Mouse (Mus musculus) liver, adult 2 months (tissue): ENCODE data around the gene Bloc1s4. TPM values are rescaled to one million over a fixed set of nuclear protein-coding genes. Genes with fewer than 3 reads are reported as not detected.

Experiments
- DNase-seq: peaks from one replicate; pipeline ENCODE4 v3.0.0-alpha.2; 2011; ENCODE audit warnings: low read depth, low spot score; ENCODE audit errors: extremely low read depth
- H3K27ac ChIP-seq: fragments of 200-500 bp; replicated peaks from 2 replicates; pipeline ENCODE4 v1.5.1; 2012; ENCODE audit warnings: low read depth, mild to moderate bottlenecking, control low read depth, inconsistent platforms, low read length; ENCODE audit not compliant: insufficient read depth
- H3K27me3 ChIP-seq: fragments of 200-500 bp; 2 replicates; pipeline ENCODE4 v1.6.1; 2012; ENCODE audit warnings: mild to moderate bottlenecking, moderate library complexity, low read length, inconsistent platforms; ENCODE audit not compliant: control insufficient read depth, insufficient read depth
- H3K36me3 ChIP-seq: fragments of 200-500 bp; 2 replicates; pipeline ENCODE4 v1.6.1; 2012; ENCODE audit warnings: low read length, inconsistent platforms; ENCODE audit not compliant: control insufficient read depth, insufficient read depth
- H3K4me1 ChIP-seq: fragments of 200-500 bp; 2 replicates; pipeline ENCODE4 v1.6.1; 2011; ENCODE audit warnings: low read length; ENCODE audit not compliant: control insufficient read depth, insufficient read depth
- H3K4me3 ChIP-seq: fragments of 200-500 bp; 2 replicates; pipeline ENCODE4 v1.5.1; 2011; ENCODE audit warnings: low read depth, mild to moderate bottlenecking, control low read depth, low read length, moderate library complexity; ENCODE audit not compliant: insufficient read depth
- H3K79me2 ChIP-seq: fragments of 200-500 bp; 2 replicates; pipeline ENCODE4 v1.6.1; 2012; ENCODE audit warnings: inconsistent platforms, mild to moderate bottlenecking, low read length, moderate library complexity; ENCODE audit not compliant: control insufficient read depth, insufficient read depth
- H3K9ac ChIP-seq: fragments of 200-500 bp; 2 replicates; pipeline ENCODE4 v1.6.1; 2012; ENCODE audit warnings: low read depth, mild to moderate bottlenecking, control low read depth, inconsistent platforms, low read length
- CTCF ChIP-seq: fragments of 200-500 bp; IDR thresholded peaks from 2 replicates; pipeline ENCODE4 v1.5.1; 2011; ENCODE audit warnings: low read depth, low read length, control low read depth
- POLR2A ChIP-seq: fragments of 200-500 bp; IDR thresholded peaks from 2 replicates; pipeline ENCODE4 v1.6.1; 2011; ENCODE audit warnings: low read length, control low read depth; ENCODE audit not compliant: insufficient read depth; ENCODE audit errors: extremely low read depth
- WGBS: fragments of 180-500 bp; shearing (Covaris S2); methylation state at CpG from one replicate; pipeline ENCODE4 v1.1.7; 2018; 5-methylcytosine and 5-hydroxymethylcytosine counted together
- polyA plus RNA-seq: library from polyadenylated mRNA; depleted of rRNA; stranded (reverse); fragments of >200 nt; gene quantifications from 2 replicates; pipeline ENCODE4 v1.2.3, GENCODE M21; 2012
- total RNA-seq: library from RNA; depleted of rRNA; stranded (reverse); fragments of >200 nt; gene quantifications from 2 replicates; pipeline ENCODE4 v1.2.3, GENCODE M21; 2014

The Bloc1s4 gene
- total and polyA plus RNA-seq, 2 experiments = 12.9 to 19.4 TPM

DNA sequence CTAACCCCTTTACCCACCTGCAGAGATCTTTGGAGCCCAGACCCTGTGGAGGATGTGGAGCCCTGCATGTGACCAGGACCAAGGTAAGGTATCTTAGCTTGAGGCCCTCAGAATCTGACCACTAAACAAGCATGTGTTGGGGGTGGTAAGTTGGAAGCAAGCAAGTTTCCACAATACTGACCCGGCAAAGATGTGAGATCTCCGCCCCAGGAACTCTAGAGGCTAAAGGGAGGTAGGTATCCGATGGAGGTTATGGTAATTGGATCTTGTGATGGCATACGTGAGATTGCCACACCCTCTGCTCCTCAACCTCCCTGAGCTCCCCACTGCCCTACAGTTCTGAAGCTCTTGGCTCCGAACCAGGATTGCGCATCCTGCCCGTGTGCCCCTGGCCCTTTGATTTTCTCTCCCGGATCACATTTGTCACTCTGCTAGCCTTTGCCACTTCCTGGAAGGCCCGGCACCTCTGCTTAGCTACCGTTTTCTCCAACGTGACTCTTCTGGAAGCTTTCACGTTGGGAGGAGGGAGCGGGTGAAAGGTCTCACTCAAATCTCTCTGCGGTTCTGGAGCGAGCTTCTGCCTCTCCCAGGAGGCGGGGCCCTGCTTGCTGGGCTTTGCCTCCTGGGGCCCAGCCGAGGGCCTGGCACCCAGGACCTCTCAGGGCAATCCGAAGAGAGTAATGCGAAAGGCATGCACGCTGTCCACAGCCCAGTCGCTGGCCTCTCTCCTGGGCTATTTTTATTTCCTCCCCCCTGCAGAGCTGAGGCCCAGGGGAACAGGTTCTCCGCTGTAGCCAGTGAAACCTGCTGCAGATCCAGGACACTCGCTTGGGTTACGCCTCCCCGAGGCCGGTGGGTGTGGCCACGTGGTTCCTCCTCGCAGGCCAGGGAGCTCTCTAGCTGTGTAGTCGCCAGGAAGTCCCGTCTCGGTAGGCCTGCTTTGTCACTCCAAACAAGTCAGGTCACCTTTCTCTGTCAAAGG, 35.6 kb downstream of the Bloc1s4 start:
- TF ChIP-seq CTCF (no peak), POLR2A (peak; percentile 38; the same call in 1 of the 2 replicates)
- 5% methylated on average over 31 of the region's 31 CpGs for WGBS
- Histone ChIP-seq H3K4me3 (peak overlapping the region; percentile 44), H3K79me2 (no peaks in the 10 kb centered on the region), H3K36me3 (no peaks in the 10 kb centered on the region), H3K4me1 (peaks cover 11% of the 10 kb centered on the region), H3K27ac (peak overlapping the region; percentile 81), H3K27me3 (no peaks in the 10 kb centered on the region), H3K9ac (peak overlapping the region; percentile 55)
- DNase-seq = peak; percentile 93

DNA sequence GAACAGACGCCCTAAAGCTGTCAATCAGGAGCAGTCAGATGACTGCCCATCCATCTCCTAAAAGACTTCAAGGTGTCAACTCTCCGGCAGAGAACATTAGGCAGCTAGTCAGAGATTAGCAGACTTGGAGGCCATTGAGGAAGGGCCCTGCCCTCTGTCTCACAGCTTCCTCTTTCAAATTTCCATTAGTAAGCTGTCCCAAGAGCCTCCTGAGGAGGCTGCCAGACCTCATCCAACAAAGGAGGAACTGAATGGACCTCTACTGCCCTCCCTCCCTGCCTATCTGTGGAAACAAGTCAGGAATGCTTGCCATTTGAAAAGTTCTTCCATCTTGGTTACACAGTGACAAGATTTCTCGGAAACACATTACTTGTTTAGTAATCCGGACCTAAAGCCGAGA, 36.6 kb downstream of the Bloc1s4 start:
- Histone ChIP-seq H3K27ac (peak overlapping the region; percentile 81), H3K4me3 (no peak overlapping the region), H3K4me1 (peaks cover 11% of the 10 kb centered on the region), H3K27me3 (no peaks in the 10 kb centered on the region), H3K79me2 (no peaks in the 10 kb centered on the region), H3K36me3 (no peaks in the 10 kb centered on the region), H3K9ac (no peak overlapping the region)
- peak; percentile 41 for DNase-seq
- TF ChIP-seq CTCF (no peak), POLR2A (no peak)
- 60% methylated on average over 5 of the region's 5 CpGs for WGBS

DNA sequence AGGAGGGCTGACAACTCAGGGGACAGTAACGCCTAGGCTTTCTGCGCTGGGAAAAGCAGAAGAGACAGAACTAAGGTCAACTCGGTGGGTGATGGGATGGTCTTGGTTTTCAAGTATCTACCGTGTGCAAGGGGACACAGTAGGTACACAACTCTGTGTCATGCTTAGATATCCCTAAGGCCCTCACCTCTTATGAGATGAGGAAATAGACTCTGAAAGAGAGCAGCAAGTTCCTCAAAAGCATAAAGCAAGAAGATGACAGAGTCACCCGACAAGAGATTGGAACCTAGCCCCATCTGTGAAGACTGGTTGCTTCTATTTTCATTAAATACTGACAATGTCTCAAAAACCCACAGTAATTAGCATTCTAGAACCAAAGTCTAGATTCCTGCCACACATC, 42.7 kb downstream of the Bloc1s4 start:
- H3K27ac ChIP-seq = no peak overlapping the region
- H3K79me2 ChIP-seq = no peaks in the 10 kb centered on the region
- no peak for TF ChIP-seq POLR2A
- no peak for TF ChIP-seq CTCF
- WGBS = 79% methylated on average over 5 of the region's 5 CpGs
- no peak for DNase-seq
- H3K36me3 ChIP-seq = no peaks in the 10 kb centered on the region
- H3K4me3 ChIP-seq = no peak overlapping the region
- H3K9ac ChIP-seq = no peak overlapping the region
- peaks cover 6% of the 10 kb centered on the region; the same call in 1 of the 2 replicates for H3K4me1 ChIP-seq
- H3K27me3 ChIP-seq = no peaks in the 10 kb centered on the region

DNA sequence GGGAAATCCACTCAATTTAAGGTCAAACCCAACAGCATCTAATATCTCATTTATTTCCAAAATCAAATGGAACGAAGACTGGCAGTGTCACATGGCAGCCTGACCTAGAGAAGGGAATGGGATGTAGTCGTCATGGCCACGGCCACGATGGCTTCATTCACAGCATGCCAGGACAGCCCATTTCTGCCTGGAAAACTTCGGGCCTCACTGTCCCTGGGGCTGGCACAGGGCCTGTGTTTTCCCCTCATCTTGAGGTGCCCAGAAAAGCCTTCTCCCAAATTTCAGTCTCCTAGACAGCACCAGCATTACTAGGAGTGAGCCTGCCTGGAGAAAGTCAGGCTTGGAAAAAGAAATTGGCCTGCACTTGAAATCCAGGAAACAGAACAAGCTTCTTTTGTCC, 43.1 kb downstream of the Bloc1s4 start:
- no peak overlapping the region for H3K4me3 ChIP-seq
- DNase-seq = no peak
- peaks cover 10% of the 10 kb centered on the region for H3K4me1 ChIP-seq
- no peak for TF ChIP-seq POLR2A
- TF ChIP-seq CTCF = no peak
- H3K79me2 ChIP-seq = no peaks in the 10 kb centered on the region
- 87% methylated on average over 5 of the region's 5 CpGs for WGBS
- H3K36me3 ChIP-seq = no peaks in the 10 kb centered on the region
- no peaks in the 10 kb centered on the region for H3K27me3 ChIP-seq
- no peak overlapping the region for H3K9ac ChIP-seq
- no peak overlapping the region for H3K27ac ChIP-seq

DNA sequence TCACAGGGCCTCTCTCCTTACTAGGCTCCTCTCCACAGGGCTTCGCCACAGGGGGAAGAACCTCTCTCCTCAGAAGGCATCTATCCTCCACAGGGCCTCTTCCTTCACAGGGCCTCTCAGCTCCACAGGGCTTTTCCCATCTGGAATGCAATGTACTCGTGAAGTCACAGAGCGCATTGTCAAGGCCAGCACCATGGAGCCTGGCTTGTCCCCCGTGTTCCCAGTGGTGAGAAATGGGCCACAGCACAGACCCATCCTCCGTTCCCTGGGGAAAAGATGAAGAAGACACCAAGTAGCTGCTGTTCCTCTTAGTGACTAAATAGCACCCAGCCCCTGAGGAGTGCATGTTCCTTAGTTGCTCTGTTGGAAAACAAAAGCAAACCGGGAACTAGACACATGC, 43.8 kb downstream of the Bloc1s4 start:
- Histone ChIP-seq H3K27me3 (no peaks in the 10 kb centered on the region), H3K4me3 (no peak overlapping the region), H3K79me2 (no peaks in the 10 kb centered on the region), H3K9ac (no peak overlapping the region), H3K27ac (no peak overlapping the region), H3K36me3 (no peaks in the 10 kb centered on the region), H3K4me1 (peaks cover 11% of the 10 kb centered on the region)
- TF ChIP-seq POLR2A (no peak), CTCF (no peak)
- no peak for DNase-seq
- 82% methylated on average over 6 of the region's 6 CpGs for WGBS
